Mouse (Mus musculus) hindbrain, embryonic 12.5 days (tissue): ENCODE results near the gene Mturn. TPM values are rescaled to one million over a fixed set of nuclear protein-coding genes. Genes with fewer than 3 reads are reported as not detected.
A peak's percentile ranks its signal among the peaks of the same experiment; 100 is the strongest.

Source experiments
- ATAC-seq: fragments of 200-750 bp; cut with Nextera tagmentation; 2 replicates; pipeline ENCODE4 v1.8.0; 2017; ENCODE audit warnings: moderate TSS enrichment; ENCODE audit not compliant: low FRiP score
- H3K27ac ChIP-seq: fragments of 300-500 bp; sonication (generic); 2 replicates; pipeline ENCODE4 v1.5.1; 2016; ENCODE audit warnings: mild to moderate bottlenecking
- H3K27me3 ChIP-seq: fragments of 300-500 bp; sonication (generic); 2 replicates; pipeline ENCODE4 v1.6.1; 2016; ENCODE audit warnings: mild to moderate bottlenecking
- H3K36me3 ChIP-seq: fragments of 300-500 bp; sonication (generic); 2 replicates; pipeline ENCODE4 v1.6.1; 2016; ENCODE audit warnings: mild to moderate bottlenecking
- H3K4me1 ChIP-seq: fragments of 300-500 bp; sonication (generic); 2 replicates; pipeline ENCODE4 v1.6.1; 2016
- H3K4me2 ChIP-seq: fragments of 300-500 bp; sonication (generic); replicated peaks from 2 replicates; pipeline ENCODE4 v1.6.1; 2016; ENCODE audit warnings: mild to moderate bottlenecking
- H3K4me3 ChIP-seq: fragments of 300-500 bp; sonication (generic); 2 replicates; pipeline ENCODE4 v1.5.1; 2016; ENCODE audit warnings: mild to moderate bottlenecking
- H3K9ac ChIP-seq: fragments of 300-500 bp; sonication (generic); 2 replicates; pipeline ENCODE4 v1.6.1; 2016; ENCODE audit warnings: mild to moderate bottlenecking, moderate library complexity
- H3K9me3 ChIP-seq: fragments of 300-500 bp; sonication (generic); replicated peaks from 2 replicates; pipeline ENCODE4 v1.6.1; 2016; ENCODE audit warnings: mild to moderate bottlenecking
- WGBS: fragments of 180-500 bp; shearing (Covaris S2); methylation state at CpG from one replicate; pipeline ENCODE4 v1.1.7; 2016; 5-methylcytosine and 5-hydroxymethylcytosine counted together
- polyA plus RNA-seq: library from polyadenylated mRNA; unstranded; fragments of >200 nt; fragmentation: Nextera tagmentation; extraction: Ambion mirVana; gene quantifications from 2 replicates; pipeline ENCODE4 v1.2.1, GENCODE M21; 2016

Mturn gene
- polyA plus RNA-seq, 1 experiment from 2014 or later, result 54.5 TPM

DNA sequence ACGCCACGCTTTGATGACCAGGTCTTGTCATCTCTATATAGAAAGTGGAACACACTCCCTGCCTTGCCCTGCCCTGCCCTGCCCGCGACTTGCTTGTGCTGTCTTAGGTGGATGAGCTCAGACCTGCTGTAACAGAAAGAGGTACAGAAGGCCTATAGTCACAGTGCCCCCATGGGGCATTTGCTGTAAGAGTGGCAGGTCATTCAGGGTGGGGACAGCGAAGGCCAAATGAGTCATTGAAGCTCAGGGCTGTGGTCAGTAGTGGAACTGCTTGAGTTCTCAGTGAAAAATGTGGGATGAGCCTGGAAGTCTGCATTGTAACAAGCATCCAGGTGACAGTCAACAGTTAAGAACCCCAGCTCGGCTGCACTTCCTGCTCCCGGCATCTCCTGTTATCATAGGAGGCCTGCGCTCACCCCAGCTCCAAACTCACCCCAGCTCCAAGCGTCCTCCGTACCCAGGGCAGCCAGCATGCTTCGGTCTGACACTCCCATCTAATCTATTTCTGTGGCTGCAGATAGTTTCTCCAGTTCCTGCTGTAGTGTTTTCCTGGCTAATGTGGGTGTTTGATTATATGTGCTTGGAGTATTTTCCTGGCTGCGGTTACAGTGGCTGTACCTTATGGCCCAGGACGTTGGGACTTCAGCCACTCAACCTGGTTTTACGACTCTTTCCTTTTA, 4.4 kb downstream of the Mturn start:
- Histone ChIP-seq H3K4me2 (no peak overlapping the region), H3K4me3 (no peak overlapping the region), H3K27ac (no peak overlapping the region), H3K27me3 (peaks cover 13% of the 10 kb centered on the region), H3K9ac (no peak overlapping the region), H3K9me3 (no peaks in the 10 kb centered on the region), H3K4me1 (peaks cover 9% of the 10 kb centered on the region), H3K36me3 (peaks cover 15% of the 10 kb centered on the region)
- 80% methylated on average over 14 of the region's 14 CpGs for WGBS
- ATAC-seq, result no peak

DNA sequence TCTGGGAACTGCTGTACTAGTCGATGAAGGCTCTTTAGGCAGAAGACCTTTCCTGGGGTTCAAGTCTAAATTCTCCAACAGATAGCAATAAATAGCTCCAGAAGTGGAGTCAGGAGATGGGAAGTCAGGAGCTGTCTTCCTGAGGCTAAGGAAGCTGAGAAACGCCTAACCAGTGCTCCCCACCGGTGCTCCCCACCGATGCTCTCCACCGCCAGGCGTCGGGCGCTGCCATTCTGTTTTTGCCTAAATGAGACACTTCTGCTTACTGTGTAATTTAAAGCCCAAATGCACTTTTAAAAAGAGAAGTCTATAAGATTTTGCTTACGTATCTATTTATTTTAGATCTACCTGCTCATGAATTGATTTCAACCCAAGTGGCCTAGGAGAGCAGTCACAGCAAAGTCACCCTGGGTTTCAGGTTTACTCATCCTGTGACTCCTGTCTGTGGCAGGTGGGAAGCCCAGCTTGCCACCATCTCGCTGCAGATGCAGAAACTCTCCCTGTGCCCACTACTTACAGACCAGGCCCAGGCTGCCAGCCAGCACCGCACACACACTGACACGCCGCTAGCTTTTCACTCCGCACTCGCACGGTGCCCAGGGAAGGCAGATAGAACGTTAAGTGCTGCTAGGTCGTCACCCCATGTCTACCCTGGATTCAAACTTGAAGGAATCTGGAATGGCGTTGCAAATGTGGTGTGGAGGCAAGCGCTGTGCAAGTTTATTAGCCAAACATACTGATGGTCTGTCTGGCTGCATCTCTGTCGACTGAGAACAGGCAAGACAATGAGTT, 5.7 kb downstream of the Mturn start:
- peaks cover 25% of the 10 kb centered on the region for H3K36me3 ChIP-seq
- H3K4me1 ChIP-seq, result peaks cover 6% of the 10 kb centered on the region
- 91% methylated on average over 21 of the region's 21 CpGs for WGBS
- no peak overlapping the region for H3K27ac ChIP-seq
- H3K9me3 ChIP-seq, result no peaks in the 10 kb centered on the region
- no peak overlapping the region for H3K4me2 ChIP-seq
- no peak for ATAC-seq
- no peak overlapping the region for H3K4me3 ChIP-seq
- no peak overlapping the region for H3K9ac ChIP-seq
- H3K27me3 ChIP-seq, result peaks cover 13% of the 10 kb centered on the region

DNA sequence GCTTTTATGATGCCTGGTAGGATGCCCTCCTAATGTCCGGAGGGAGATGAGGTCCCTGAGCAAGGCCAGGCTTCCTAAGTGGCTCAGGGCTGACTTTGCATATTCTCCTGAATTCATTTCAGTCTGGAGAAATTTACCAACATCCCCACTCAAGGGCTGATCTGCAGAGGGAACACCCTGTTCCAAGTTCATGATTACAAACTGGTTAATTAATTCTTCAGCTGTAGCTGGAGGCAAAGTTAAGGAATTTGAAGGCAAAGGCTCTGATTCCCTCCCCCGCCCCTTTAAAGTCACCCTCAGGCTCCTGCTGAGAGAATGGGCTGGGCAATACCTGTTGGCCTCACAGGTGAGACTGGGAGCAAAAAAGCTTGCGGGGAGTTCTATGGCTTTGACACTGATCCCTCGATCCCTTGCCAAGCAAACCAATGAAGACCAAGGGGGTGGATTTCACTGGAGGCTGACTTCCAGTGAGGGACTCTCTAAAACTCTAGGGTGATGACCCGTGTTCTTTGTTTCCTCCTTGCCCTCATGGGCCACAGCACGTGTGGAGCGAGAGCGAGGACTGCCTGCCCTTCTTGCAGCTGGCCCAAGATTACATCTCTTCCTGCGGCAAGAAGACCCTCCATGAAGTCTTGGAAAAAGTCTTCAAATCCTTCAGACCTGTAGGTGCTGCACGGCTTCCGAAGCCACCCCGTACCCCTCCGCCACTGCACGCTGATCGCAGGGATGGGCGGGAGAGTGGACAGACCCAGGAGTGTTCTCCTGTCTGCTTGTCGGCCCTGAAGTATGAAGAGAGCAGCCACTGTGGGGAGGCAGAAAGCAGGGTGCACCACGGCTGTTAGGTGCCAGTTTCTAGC, 7.3 kb downstream of the Mturn start:
- no peak overlapping the region for H3K9ac ChIP-seq
- H3K27ac ChIP-seq, result no peak overlapping the region
- H3K4me1 ChIP-seq, result no peaks in the 10 kb centered on the region
- no peaks in the 10 kb centered on the region for H3K9me3 ChIP-seq
- ATAC-seq, result no peak
- peaks cover 28% of the 10 kb centered on the region for H3K36me3 ChIP-seq
- H3K27me3 ChIP-seq, result peaks cover 9% of the 10 kb centered on the region
- no peak overlapping the region for H3K4me3 ChIP-seq
- WGBS, result 81% methylated on average over 18 of the region's 18 CpGs
- no peak overlapping the region for H3K4me2 ChIP-seq

DNA sequence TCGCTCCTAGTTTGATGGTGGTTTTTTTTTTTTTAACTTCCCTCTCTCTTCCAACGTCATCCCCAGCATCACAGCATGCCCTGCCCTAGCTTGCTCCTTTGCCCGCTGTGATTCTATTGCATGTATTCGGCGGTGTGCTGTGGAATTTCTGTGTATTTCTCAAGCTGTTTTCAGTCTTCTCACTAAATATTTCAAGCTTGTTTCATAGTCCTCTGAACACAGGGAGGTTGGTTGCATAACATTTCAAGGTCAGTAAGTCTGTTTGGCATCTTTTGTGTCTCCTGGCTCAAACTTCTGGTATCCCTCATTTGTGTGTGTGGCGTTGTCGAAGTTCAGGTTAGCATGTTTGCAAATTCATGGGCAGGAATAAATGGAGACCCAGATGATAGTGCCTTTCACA, 8.3 kb downstream of the Mturn start:
- H3K9ac ChIP-seq, result no peak overlapping the region
- no peak overlapping the region for H3K27ac ChIP-seq
- no peak for ATAC-seq
- no peak overlapping the region for H3K4me2 ChIP-seq
- H3K9me3 ChIP-seq, result no peaks in the 10 kb centered on the region
- WGBS, result 83% methylated on average over 7 of the region's 7 CpGs
- H3K4me3 ChIP-seq, result no peak overlapping the region
- H3K4me1 ChIP-seq, result no peaks in the 10 kb centered on the region
- H3K36me3 ChIP-seq, result peaks cover 38% of the 10 kb centered on the region
- H3K27me3 ChIP-seq, result peaks cover 5% of the 10 kb centered on the region; the same call in 1 of the 2 replicates

DNA sequence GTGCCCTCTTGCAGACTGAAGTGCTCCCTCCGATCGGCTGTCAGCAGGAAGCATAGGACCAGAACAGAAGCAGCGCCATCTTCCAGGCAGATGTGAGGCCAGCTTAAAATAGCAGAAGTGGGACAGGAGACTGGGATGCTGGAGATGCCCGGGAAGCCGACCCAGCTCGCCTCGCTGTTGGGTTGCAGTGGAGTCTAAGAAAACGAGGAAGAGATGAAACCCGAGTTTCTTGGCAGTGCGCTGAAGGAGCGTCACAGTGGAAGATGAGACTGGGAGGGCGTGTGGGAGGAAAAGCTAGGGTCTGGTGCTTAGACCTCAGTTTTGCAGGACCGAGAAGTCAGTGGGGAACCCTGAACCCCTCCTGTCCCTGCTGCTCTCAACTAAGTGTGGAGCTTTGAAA, 9.4 kb downstream of the Mturn start:
- no peak overlapping the region for H3K9ac ChIP-seq
- no peak overlapping the region for H3K27ac ChIP-seq
- no peak for ATAC-seq
- no peak overlapping the region for H3K4me3 ChIP-seq
- 89% methylated on average over 13 of the region's 13 CpGs for WGBS
- H3K27me3 ChIP-seq, result peaks cover 5% of the 10 kb centered on the region; the same call in 1 of the 2 replicates
- H3K4me1 ChIP-seq, result no peaks in the 10 kb centered on the region
- peaks cover 38% of the 10 kb centered on the region for H3K36me3 ChIP-seq
- no peak overlapping the region for H3K4me2 ChIP-seq
- no peaks in the 10 kb centered on the region for H3K9me3 ChIP-seq

DNA sequence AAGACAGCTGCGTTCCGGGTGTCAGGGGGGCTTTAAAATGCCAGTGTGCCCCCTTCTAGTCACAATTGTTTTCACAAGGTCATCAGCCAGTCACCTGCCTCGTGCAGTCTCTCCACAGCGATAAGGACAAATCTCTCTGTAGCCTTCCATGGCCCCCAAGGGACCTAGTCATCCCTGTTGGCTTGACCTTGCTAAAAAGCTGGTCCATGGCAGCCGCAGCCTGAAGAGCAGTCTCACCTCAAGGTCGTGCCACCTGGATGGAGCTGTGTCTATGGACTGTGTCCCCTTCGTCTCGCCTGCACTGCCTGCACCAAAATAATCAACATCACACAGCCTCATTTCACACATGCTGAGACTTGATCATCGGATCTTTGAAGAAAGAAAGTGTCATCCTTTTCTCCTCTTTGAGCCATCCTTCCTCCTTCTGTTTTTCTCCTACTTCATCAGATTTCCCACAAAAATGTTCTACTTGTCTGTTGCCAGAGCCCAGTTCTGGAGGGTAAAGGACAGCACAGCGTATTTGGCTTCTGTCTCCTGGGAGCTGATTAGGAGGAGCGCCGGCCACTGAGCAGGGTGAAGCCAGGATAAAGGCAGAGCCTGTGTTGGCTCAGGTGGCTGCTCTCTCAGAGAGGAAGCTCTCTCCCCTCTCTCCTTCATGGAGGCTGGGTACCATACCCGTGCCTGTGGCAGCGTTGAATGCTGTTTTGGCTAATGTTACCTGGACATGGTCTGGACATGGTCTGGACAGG, 10.1 kb downstream of the Mturn start:
- Histone ChIP-seq H3K27me3 (peaks cover 5% of the 10 kb centered on the region; the same call in 1 of the 2 replicates), H3K4me1 (no peaks in the 10 kb centered on the region), H3K36me3 (peaks cover 38% of the 10 kb centered on the region), H3K4me2 (no peak overlapping the region), H3K9ac (no peak overlapping the region), H3K4me3 (no peak overlapping the region), H3K9me3 (no peaks in the 10 kb centered on the region), H3K27ac (no peak overlapping the region)
- WGBS, result 81% methylated on average over 14 of the region's 14 CpGs
- no peak for ATAC-seq

DNA sequence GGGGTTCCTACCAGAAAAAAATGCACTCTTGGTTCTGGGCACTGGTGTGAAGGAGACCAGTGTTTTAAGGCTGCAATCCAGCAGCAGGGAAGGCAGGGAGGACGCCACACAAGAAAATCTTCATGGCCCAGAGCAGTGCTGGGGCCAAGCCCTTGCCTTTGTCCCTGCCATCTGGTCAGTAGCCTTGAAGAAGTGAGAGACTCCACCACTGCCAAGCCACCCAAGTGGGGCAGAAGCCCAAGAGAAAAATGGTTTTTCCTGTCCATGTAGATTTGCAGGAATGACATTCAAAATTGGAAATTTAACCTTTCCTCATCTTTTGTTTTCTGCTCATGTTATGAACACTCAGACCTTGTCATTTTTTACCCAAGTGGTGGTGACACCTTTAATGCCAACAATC, 10.8 kb downstream of the Mturn start:
- ATAC-seq, result no peak
- peaks cover 38% of the 10 kb centered on the region for H3K36me3 ChIP-seq
- no peaks in the 10 kb centered on the region for H3K9me3 ChIP-seq
- no peak overlapping the region for H3K4me3 ChIP-seq
- WGBS, result 74% methylated on average over 1 of the region's 1 CpGs
- H3K9ac ChIP-seq, result no peak overlapping the region
- no peaks in the 10 kb centered on the region for H3K4me1 ChIP-seq
- no peak overlapping the region for H3K4me2 ChIP-seq
- H3K27ac ChIP-seq, result no peak overlapping the region
- H3K27me3 ChIP-seq, result peaks cover 5% of the 10 kb centered on the region; the same call in 1 of the 2 replicates

DNA sequence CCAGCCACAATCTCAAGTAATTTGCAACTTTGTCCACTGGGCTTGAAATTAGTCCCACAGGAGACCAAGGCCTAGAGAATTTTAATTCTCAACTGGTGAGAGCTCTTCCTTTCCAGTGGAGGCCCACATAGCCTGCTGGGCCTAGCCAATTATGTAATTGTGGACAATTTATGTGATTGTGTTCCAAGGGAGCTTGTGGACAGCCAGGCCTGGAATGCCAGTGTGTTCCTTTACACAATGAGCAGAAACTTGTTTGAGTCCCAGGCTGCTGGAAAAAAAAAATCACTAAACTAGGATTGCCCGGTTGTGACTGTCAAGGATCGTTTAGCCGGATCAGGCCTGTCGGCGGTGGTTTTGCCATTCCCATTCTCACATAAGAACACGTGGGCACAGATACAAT, 11.9 kb downstream of the Mturn start:
- H3K9ac ChIP-seq, result no peak overlapping the region
- H3K4me2 ChIP-seq, result no peak overlapping the region
- no peaks in the 10 kb centered on the region for H3K4me1 ChIP-seq
- H3K9me3 ChIP-seq, result no peaks in the 10 kb centered on the region
- H3K27ac ChIP-seq, result no peak overlapping the region
- H3K36me3 ChIP-seq, result peaks cover 38% of the 10 kb centered on the region
- ATAC-seq, result no peak
- H3K4me3 ChIP-seq, result no peak overlapping the region
- no peaks in the 10 kb centered on the region for H3K27me3 ChIP-seq
- 92% methylated on average over 6 of the region's 6 CpGs for WGBS

DNA sequence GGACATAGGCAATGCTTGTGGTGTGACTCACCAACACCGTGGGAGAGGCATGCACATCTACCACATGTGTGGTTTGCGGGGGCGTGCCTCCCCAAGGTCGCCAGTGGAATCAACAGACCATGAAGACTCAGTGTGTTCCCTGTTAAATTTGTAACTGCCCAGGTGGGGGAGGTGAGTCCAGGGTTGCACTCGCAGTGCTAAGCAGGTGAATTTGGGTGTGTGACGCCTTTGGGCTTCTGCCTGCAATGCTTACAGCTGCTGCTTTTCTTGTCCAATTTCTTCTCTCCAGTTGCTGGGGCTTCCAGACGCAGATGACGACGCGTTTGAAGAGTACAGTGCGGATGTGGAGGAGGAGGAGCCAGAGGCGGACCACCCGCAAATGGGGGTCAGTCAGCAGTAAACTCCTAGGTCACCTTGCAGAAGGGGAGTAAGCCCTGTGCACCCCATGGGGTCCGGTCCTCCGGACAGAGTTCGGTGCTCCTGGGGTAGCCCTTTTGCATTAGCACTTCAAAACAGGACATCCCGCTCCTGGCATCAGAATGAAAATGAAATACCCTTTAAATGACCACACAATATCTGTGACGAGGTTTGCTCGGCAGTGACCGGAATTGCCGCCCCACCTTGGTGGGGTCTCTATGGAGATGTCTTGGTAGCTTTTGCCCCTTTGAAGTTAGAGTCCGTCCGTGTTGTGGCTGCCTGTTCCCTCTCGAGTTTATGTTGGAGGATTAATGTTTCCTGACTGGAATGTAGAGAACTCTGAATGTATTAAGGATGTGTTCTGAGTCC, 17.5 kb downstream of the Mturn start:
- no peak overlapping the region for H3K27ac ChIP-seq
- ATAC-seq, result peak; percentile 43; the same call in 1 of the 2 replicates
- no peaks in the 10 kb centered on the region for H3K9me3 ChIP-seq
- H3K4me2 ChIP-seq, result peak overlapping the region; percentile 82
- H3K36me3 ChIP-seq, result peaks cover 8% of the 10 kb centered on the region
- peaks cover 18% of the 10 kb centered on the region for H3K4me1 ChIP-seq
- H3K27me3 ChIP-seq, result peaks cover 11% of the 10 kb centered on the region
- H3K9ac ChIP-seq, result peak overlapping the region; percentile 36
- H3K4me3 ChIP-seq, result peak overlapping the region; percentile 35
- WGBS, result 9% methylated on average over 24 of the region's 24 CpGs

DNA sequence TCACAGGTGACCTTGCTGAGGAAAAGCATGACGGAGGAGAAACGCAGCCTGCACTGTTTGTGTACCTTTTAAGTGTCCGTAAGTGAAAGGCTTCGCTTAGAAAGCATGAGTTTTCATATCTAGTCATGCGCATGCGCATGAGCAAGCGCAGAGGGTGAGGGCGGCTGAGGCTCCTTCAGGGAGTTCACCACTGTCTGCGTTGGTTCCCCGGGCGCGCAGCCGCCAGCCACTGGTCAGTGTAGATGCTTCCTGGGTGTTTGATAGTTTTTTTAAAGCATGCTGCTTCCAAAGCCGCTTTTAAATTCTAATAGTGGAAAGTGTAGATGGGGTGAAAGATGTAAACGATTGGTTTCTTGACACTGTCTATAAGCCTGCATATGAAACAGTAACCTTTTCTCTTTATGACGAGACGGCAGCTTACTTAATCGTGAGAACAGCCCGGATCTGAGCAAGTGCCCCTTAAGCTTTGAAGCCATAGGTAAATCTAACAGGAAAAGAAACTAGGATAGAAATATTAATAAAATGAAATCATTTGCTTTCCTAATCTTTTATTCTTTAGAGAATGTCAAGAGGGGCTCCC, 18.1 kb downstream of the Mturn start:
- peak overlapping the region; percentile 35 for H3K4me3 ChIP-seq
- peaks cover 1% of the 10 kb centered on the region for H3K36me3 ChIP-seq
- H3K9me3 ChIP-seq, result no peaks in the 10 kb centered on the region
- H3K9ac ChIP-seq, result peak overlapping the region; percentile 36
- no peak overlapping the region; the same call in 1 of the 2 replicates for H3K27ac ChIP-seq
- peaks cover 25% of the 10 kb centered on the region for H3K4me1 ChIP-seq
- H3K4me2 ChIP-seq, result peak overlapping the region; percentile 82
- ATAC-seq, result peak; percentile 77
- WGBS, result 6% methylated on average over 19 of the region's 19 CpGs
- H3K27me3 ChIP-seq, result peaks cover 11% of the 10 kb centered on the region

DNA sequence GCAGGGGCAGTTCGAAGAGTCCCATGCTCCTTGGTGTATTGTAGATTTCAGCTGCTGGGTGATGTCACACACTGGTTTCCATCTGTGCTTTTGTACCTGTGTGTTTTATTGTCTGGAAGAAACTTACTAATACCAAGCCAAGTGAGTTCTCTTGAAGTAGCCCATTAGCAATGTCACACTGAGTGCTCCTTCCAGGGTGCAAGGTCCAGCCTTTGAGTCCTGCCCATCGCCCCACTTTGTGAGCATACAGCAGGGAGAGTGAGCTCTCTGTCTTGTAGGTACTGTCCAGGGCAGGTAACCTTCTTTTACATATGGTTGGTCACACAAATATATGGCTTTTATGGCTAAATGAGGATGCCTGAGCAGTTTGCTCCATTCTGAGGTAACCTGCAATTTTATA, 19.1 kb downstream of the Mturn start:
- no peak overlapping the region for H3K27ac ChIP-seq
- H3K4me1 ChIP-seq, result peaks cover 31% of the 10 kb centered on the region
- H3K4me3 ChIP-seq, result no peak overlapping the region
- H3K36me3 ChIP-seq, result no peaks in the 10 kb centered on the region
- WGBS, result 94% methylated on average over 2 of the region's 2 CpGs
- no peaks in the 10 kb centered on the region for H3K9me3 ChIP-seq
- no peak overlapping the region for H3K9ac ChIP-seq
- no peak for ATAC-seq
- no peak overlapping the region for H3K4me2 ChIP-seq
- H3K27me3 ChIP-seq, result peaks cover 11% of the 10 kb centered on the region
